Mouse (Mus musculus): ENCODE data around the gene Tbc1d10b.

GRCm38 (mm10) chr7:127255965-127256364, 47.7 kb upstream of the Tbc1d10b start:
- TF ChIP-seq POLR2AphosphoS2 (IDR thresholded peaks at IDR 0.05; ENCODE audit: low read depth, low read length) (no peak), CTCF (conservative IDR thresholded peaks at IDR 0.05 in 1 of 2, IDR thresholded peaks at IDR 0.05 in 1 of 2; ENCODE audit: low read depth in 2 of 2, low read length in 2 of 2) (no peak), BHLHE40 (IDR thresholded peaks at IDR 0.05; ENCODE audit: low read depth, low read length) (no peak), E2F4 (IDR thresholded peaks at IDR 0.05; ENCODE audit: insufficient replicate concordance, low read depth, low read length) (no peak), UBTF (IDR thresholded peaks at IDR 0.05; ENCODE audit: low read depth, low read length) (no peak), JUND (conservative IDR thresholded peaks at IDR 0.05; ENCODE audit: low read depth, low read length) (no peak), MAFK (IDR thresholded peaks at IDR 0.05; ENCODE audit: insufficient replicate concordance, low read length) (no peak)
